Mouse (Mus musculus): Measurements from ENCODE around the gene Cp.
"Not testable (repeated sequence)": the region's sequence is repeated elsewhere in the genome, so short reads cannot be mapped to it uniquely, and the experiment has no call there.

Gene Cp

DNA sequence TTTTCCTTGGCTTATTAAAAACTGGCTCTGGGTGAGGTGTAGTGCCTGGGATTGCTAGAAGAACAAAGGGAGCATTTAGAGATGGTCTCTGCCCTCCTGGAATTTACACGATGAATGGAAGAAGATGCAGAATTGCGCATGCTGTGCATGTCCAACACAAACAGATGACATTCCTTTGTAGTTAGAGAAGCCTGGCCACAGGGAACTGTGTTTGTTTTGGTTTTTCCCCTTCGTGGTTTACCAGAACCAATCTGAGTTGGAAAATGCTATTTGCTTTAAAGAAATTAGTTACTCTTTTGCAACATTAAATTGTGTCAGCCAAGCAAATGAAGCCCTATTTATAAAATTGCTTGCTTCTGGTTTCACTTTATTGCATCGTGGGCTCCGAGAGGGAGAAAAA, at the start of gene Cp:
Gene Cp (plus strand): TSS at position 170 of the 400 bp plus-strand sequence.
- no peak for DNase-seq (ENCODE audit: low read depth, low spot score)

- no peak for DNase-seq (ENCODE audit: low read depth, low spot score)
Measured at GRCm38 (mm10) chr3:19948552-19948951, 8.3 kb upstream of the Cp start.

DNA sequence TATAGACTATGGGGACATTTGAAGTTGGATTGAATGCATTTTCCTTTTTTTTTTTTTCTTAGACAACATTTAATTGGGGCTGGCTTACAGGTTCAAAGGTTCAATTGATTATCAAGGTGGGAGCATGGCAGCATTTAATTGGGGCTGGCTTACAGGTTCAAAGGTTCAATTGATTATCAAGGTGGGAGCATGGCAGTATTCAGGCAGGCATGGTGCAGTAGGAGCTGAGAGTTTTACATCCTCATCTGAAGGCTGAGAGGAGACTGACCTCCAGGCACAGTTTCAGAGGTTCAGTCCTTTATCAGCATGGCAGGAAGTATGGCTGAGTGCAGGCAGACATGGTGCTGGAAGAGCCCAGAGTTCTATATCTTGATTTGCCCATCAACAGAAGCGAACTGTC, 7.5 kb upstream of the Cp start:
- DNase-seq (ENCODE audit: low read depth, low spot score): not testable (repeated sequence)

DNA sequence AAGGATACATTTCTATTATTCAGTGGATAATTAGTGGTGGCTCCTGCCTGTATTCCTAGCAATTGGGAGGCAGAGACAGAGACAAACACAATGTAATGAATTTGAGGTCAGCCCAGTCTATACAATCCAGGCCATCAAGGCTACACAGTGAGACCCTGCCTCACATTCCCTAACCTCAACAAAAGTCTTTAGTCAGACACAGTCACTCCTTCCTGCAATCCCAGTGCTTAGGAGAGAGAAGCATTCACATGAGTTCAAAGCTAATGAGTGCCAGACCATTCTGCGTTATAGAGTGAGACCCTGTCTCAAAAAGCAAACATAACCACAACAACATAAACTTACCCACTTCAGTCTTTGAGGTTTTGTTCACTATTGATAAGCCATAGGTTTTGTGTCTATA, 3.4 kb upstream of the Cp start:
- no peak for DNase-seq (ENCODE audit: low read depth, low spot score)

DNA sequence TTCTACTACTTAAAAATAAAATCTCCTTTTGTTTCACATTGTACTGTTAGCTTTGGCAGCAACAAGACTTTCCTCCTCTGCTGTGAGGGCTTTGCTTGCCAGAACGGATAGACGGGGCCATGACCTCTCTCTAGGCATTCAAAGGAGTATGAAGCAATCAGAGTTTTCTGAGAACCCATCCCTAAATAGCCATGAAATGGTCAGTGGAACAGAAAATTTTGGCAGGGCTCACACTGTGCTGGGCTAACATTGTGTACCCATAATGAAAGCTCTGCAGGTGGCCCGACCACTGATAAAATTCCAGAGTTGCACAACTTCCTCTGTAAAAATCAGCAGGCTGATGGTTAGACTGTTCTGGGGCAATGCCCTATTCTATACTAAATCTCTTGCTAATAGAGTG, 3.0 kb upstream of the Cp start:
- no peak for DNase-seq (ENCODE audit: low read depth, low spot score)

GRCm38 (mm10) chr3:19958031-19958430, 1.2 kb downstream of the Cp start:
- DNase-seq (ENCODE audit: low read depth, low spot score): no peak

- no peak for DNase-seq (ENCODE audit: low read depth, low spot score)
Measured at GRCm38 (mm10) chr3:19958983-19959382, 2.1 kb downstream of the Cp start.

DNA sequence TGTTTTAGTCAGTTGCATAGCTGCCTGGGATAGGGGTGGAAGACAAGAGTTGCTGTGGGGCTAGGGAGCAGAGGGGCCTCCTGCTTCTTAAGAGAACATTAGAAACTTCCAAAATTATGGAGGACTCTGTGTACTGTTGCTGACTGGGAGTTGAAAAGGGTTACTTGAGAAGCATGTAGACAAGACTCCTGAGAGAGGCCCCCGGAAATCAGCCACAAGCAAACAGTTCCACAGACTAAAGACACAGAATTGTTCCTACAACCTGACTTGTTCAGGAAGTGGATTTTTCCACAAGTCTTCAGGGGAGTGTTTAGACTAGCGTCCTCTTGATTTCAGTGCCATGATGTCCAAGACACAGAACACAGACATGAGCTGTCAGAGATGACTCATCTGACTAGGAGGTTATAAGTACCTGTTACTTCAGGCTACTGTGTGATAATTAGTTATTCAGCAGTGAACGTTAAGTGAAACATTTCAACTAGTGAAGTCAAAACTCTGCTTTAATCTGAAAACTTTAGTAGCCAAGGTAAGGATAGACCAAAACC, 3.8 kb downstream of the Cp start:
- DNase-seq (ENCODE audit: low read depth, low spot score): no peak

- no peak for DNase-seq (ENCODE audit: low read depth, low spot score)
Measured at GRCm38 (mm10) chr3:19961341-19961740, 4.5 kb downstream of the Cp start.

DNA sequence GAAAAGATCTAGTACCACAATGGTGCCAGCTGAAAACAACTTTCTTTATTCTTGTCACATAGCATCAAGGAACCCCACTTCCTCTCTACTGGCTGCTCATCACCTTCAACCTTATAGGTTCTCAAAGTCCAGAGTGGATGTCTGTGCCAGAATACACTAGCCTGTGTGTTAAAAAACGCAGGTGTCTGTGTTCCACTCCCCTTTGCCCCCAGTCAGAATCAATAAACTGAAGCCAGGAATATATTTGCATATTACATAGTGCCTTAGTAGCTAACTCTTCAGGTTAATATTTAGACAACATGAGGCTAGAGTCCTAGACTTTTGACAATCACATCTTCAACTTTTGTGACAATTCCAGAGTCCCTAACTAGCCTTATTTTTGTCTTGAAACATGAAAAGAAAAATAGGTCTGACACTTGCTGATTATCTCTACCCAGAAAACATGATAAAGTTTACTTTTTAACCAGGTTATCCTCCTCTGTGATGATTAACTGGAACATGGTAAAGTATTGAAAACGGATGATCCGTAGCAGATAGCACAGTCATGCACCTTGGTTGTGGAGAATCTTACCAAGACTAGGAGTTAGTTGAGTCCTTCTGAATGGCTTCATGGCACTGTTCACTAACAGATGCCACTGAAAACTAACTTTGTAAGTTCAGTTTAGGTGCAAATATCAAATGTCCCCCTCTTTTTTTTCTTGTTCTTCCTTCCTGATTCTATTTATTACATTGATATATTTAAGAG, 6.1 kb downstream of the Cp start:
- no peak for DNase-seq (ENCODE audit: low read depth, low spot score)

GRCm38 (mm10) chr3:19964625-19965188, 7.9 kb downstream of the Cp start:
- no peak for DNase-seq (ENCODE audit: low read depth, low spot score)

GRCm38 (mm10) chr3:19965239-19965638, 8.4 kb downstream of the Cp start:
- no peak for DNase-seq (ENCODE audit: low read depth, low spot score)

DNA sequence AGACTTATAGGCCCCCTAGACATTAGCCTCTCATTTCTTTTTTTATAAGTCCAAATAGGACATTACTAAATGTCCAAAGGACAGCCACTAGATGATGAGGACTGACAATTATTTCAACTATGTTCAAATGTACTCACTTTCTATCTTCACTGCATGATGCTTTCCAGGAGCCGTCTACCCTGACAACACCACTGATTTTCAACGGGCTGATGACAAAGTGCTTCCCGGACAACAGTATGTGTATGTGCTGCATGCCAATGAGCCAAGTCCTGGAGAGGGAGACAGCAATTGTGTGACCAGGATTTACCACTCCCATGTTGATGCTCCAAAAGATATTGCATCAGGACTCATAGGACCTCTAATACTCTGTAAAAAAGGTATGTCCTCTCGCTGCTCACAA, 9.2 kb downstream of the Cp start:
- no peak for DNase-seq (ENCODE audit: low read depth, low spot score)

- no peak for DNase-seq (ENCODE audit: low read depth, low spot score)
Measured at GRCm38 (mm10) chr3:19978474-19978873, 21.6 kb downstream of the Cp start.

GRCm38 (mm10) chr3:19981156-19981555, 24.3 kb downstream of the Cp start:
- no peak for DNase-seq (ENCODE audit: low read depth, low spot score)

GRCm38 (mm10) chr3:19982846-19983245, 26.0 kb downstream of the Cp start:
- no peak for DNase-seq (ENCODE audit: low read depth, low spot score)

DNA sequence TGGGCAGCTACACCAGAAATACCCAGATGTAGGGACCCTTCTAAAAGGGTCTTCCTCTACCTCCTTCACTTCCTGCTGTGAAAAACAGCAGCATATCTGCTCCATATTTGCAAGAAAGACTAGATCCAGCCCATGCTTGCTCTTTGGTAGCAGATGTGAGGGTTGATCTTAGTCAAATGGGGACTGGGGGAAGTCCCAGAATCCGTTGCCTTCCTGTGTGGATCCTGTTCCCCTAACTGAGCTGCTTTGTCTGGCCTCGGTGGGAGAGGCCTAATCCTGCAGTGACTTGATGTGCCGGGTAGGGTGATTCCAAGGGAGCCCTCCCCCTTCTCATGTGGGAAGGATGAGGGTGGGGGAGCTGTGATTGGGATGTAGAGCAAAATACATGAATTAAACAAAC, 29.3 kb downstream of the Cp start:
- no peak for DNase-seq (ENCODE audit: low read depth, low spot score)

GRCm38 (mm10) chr3:19990031-19990430, 33.2 kb downstream of the Cp start:
- no peak for DNase-seq (ENCODE audit: low read depth, low spot score)

DNA sequence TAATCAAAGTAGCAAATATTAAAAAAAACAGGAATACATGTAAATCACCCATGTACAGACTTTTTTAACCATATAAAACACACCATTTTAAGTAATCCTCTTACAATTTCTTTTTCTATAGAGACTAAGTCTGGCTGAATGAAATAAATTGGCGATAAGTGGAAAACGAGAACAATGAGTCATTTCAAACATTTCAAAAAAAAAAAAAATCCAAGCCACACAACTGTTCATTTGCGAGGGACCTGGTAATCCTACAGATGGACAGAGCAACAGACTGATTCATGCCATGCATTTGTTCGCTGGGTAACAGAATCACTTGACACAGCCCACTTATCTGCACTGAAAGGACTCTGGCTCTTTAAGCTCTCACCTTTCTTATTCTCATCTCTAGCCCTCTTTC, 35.5 kb downstream of the Cp start:
- DNase-seq (ENCODE audit: low read depth, low spot score): no peak

GRCm38 (mm10) chr3:19999551-19999950, 42.7 kb downstream of the Cp start:
- DNase-seq (ENCODE audit: low read depth, low spot score): no peak

DNA sequence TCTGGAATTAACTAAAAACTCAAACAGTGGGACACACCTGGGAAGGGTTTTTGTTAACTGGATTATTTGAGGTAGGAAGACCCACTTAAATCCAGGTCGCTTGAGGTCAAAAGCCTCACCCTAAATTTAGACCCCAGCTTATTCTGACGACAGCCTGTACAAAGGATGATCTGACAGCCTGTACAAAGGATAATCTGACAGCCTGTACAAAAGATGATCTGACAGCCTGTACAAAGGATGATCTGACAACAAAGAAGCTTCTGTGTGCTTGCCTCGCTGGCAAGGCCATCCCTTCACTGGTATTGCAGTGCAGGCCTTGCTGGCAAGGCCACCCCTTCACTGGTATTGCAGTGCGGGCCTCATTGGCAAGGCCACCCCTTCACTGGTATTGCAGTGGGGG, 44.0 kb downstream of the Cp start:
- DNase-seq (ENCODE audit: low read depth, low spot score): no peak

- DNase-seq (ENCODE audit: low read depth, low spot score): peak; percentile 29
Measured at GRCm38 (mm10) chr3:20002786-20003185, 45.9 kb downstream of the Cp start.

- no peak for DNase-seq (ENCODE audit: low read depth, low spot score)
Measured at GRCm38 (mm10) chr3:20004422-20004821, 47.6 kb downstream of the Cp start.

Measured in ES-CJ7 (cell line).